Mouse (Mus musculus) hindbrain, embryonic 16.5 days (tissue): Measurements from ENCODE around the gene Hoxb3. TPM values are rescaled to one million over a fixed set of nuclear protein-coding genes. Genes with fewer than 3 reads are reported as not detected.

Source experiments
- ATAC-seq: fragments of 200-750 bp; cut with Nextera tagmentation; 2 replicates; pipeline ENCODE4 v1.8.0; 2017; ENCODE audit warnings: moderate TSS enrichment, moderate library complexity
- H3K27ac ChIP-seq: fragments of 300-500 bp; sonication (generic); 2 replicates; pipeline ENCODE4 v1.5.1; 2014; ENCODE audit warnings: low read depth, mild to moderate bottlenecking, control low read depth, low read length, moderate library complexity
- H3K27me3 ChIP-seq: fragments of 300-500 bp; sonication (generic); replicated peaks from 2 replicates; pipeline ENCODE4 v1.6.1; 2014; ENCODE audit warnings: low read length; ENCODE audit not compliant: control insufficient read depth, insufficient read depth
- H3K36me3 ChIP-seq: fragments of 300-500 bp; sonication (generic); 2 replicates; pipeline ENCODE4 v1.6.1; 2014; ENCODE audit warnings: mild to moderate bottlenecking, low read length, moderate library complexity, mixed read lengths; ENCODE audit not compliant: control insufficient read depth, insufficient read depth
- H3K4me1 ChIP-seq: fragments of 300-500 bp; sonication (generic); 2 replicates; pipeline ENCODE4 v1.6.1; 2014; ENCODE audit warnings: low read depth, low read length; ENCODE audit not compliant: control insufficient read depth, insufficient read depth
- H3K4me2 ChIP-seq: fragments of 300-500 bp; sonication (generic); 2 replicates; pipeline ENCODE4 v1.6.1; 2014; ENCODE audit warnings: mild to moderate bottlenecking, low read length, control low read depth, moderate library complexity
- H3K4me3 ChIP-seq: fragments of 300-500 bp; sonication (generic); 2 replicates; pipeline ENCODE4 v1.5.1; 2014; ENCODE audit warnings: mild to moderate bottlenecking, low read length, control low read depth, moderate library complexity
- H3K9ac ChIP-seq: fragments of 300-500 bp; sonication (generic); 2 replicates; pipeline ENCODE4 v1.6.1; 2014; ENCODE audit warnings: low read depth, mild to moderate bottlenecking, control low read depth, low read length, moderate library complexity
- H3K9me3 ChIP-seq: fragments of 300-500 bp; sonication (generic); 2 replicates; pipeline ENCODE4 v1.6.1; 2014; ENCODE audit warnings: mild to moderate bottlenecking, low read length, moderate library complexity; ENCODE audit not compliant: control insufficient read depth
- WGBS: fragments of 180-500 bp; shearing (Covaris S2); extraction: QIAGEN DNeasy Blood & Tissue Kit; methylation state at CpG from one replicate; pipeline ENCODE4 v1.1.7; 2014; 5-methylcytosine and 5-hydroxymethylcytosine counted together
- polyA plus RNA-seq: library from polyadenylated mRNA; unstranded; fragments of >200 nt; fragmentation: Nextera tagmentation; extraction: Ambion mirVana; gene quantifications from 2 replicates; pipeline ENCODE4 v1.2.1, GENCODE M21; 2015

The Hoxb3 gene
- polyA plus RNA-seq, 1 experiment from 2014 or later, result 4.8 TPM

- peak overlapping the region; percentile 57 for H3K4me3 ChIP-seq
- H3K4me1 ChIP-seq, result peaks cover 21% of the 10 kb centered on the region
- no peaks in the 10 kb centered on the region for H3K36me3 ChIP-seq
- H3K9ac ChIP-seq, result peak overlapping the region; percentile 81
- H3K27ac ChIP-seq, result peak overlapping the region; percentile 97
- WGBS, result under 1% methylated on average over 60 of the region's 75 CpGs
- peaks cover 17% of the 10 kb centered on the region for H3K27me3 ChIP-seq
- H3K4me2 ChIP-seq, result peak overlapping the region; percentile 61
- H3K9me3 ChIP-seq, result no peaks in the 10 kb centered on the region
- no peak for ATAC-seq
Measured at GRCm38 (mm10) chr11:96352691-96353521, 29.8 kb downstream of the Hoxb3 start.

- 1% methylated on average over 14 of the region's 14 CpGs for WGBS
- Histone ChIP-seq H3K36me3 (no peaks in the 10 kb centered on the region), H3K27ac (peak overlapping the region; percentile 97), H3K9me3 (no peaks in the 10 kb centered on the region), H3K4me3 (peak overlapping the region; percentile 57), H3K4me1 (peaks cover 21% of the 10 kb centered on the region), H3K4me2 (peak overlapping the region; percentile 61), H3K9ac (peak overlapping the region; percentile 81), H3K27me3 (peaks cover 17% of the 10 kb centered on the region)
- no peak for ATAC-seq
Measured at GRCm38 (mm10) chr11:96353522-96353841, 30.4 kb downstream of the Hoxb3 start.

GRCm38 (mm10) chr11:96353939-96354338 is 30.8 kb downstream of the Hoxb3 start:
- H3K9me3 ChIP-seq, result no peaks in the 10 kb centered on the region
- WGBS, result 1% methylated on average over 8 of the region's 8 CpGs
- peak overlapping the region; percentile 61 for H3K4me2 ChIP-seq
- peaks cover 19% of the 10 kb centered on the region for H3K4me1 ChIP-seq
- peak overlapping the region; percentile 88 for H3K27ac ChIP-seq
- peak overlapping the region; percentile 57 for H3K4me3 ChIP-seq
- no peaks in the 10 kb centered on the region for H3K36me3 ChIP-seq
- ATAC-seq, result no peak
- H3K9ac ChIP-seq, result peak overlapping the region; percentile 62
- peaks cover 17% of the 10 kb centered on the region for H3K27me3 ChIP-seq

- Histone ChIP-seq H3K4me3 (peak overlapping the region; percentile 57), H3K4me1 (peaks cover 15% of the 10 kb centered on the region), H3K27me3 (peaks cover 17% of the 10 kb centered on the region), H3K27ac (peak overlapping the region; percentile 88), H3K9ac (peak overlapping the region; percentile 62), H3K9me3 (no peaks in the 10 kb centered on the region), H3K36me3 (no peaks in the 10 kb centered on the region), H3K4me2 (peak overlapping the region; percentile 61)
- under 1% methylated on average over 25 of the region's 25 CpGs for WGBS
- ATAC-seq, result no peak
Measured at GRCm38 (mm10) chr11:96354376-96354775, 31.2 kb downstream of the Hoxb3 start.

GRCm38 (mm10) chr11:96354801-96355311 is 31.7 kb downstream of the Hoxb3 start:
- peaks cover 17% of the 10 kb centered on the region for H3K27me3 ChIP-seq
- ATAC-seq, result no peak
- peak overlapping the region; percentile 57 for H3K4me3 ChIP-seq
- H3K36me3 ChIP-seq, result no peaks in the 10 kb centered on the region
- no peaks in the 10 kb centered on the region for H3K9me3 ChIP-seq
- H3K9ac ChIP-seq, result peak overlapping the region; percentile 62
- H3K27ac ChIP-seq, result peak overlapping the region; percentile 88
- peak overlapping the region; percentile 61 for H3K4me2 ChIP-seq
- peaks cover 13% of the 10 kb centered on the region for H3K4me1 ChIP-seq
- 3% methylated on average over 9 of the region's 9 CpGs for WGBS

- no peak for ATAC-seq
- Histone ChIP-seq H3K9ac (no peak overlapping the region), H3K27ac (no peak overlapping the region), H3K4me2 (no peak overlapping the region), H3K4me1 (no peaks in the 10 kb centered on the region; the same call in 1 of the 2 replicates), H3K27me3 (peaks cover 49% of the 10 kb centered on the region), H3K36me3 (no peaks in the 10 kb centered on the region), H3K4me3 (no peak overlapping the region), H3K9me3 (no peaks in the 10 kb centered on the region)
- 9% methylated on average over 5 of the region's 5 CpGs for WGBS
Measured at GRCm38 (mm10) chr11:96363807-96364206, 40.7 kb downstream of the Hoxb3 start.

GRCm38 (mm10) chr11:96365441-96366091 is 42.4 kb downstream of the Hoxb3 start, which contains the start of gene Hoxb1:
Gene Hoxb1 (plus strand): TSS chr11:96365752.
- no peaks in the 10 kb centered on the region; the same call in 1 of the 2 replicates for H3K4me1 ChIP-seq
- peaks cover 59% of the 10 kb centered on the region for H3K27me3 ChIP-seq
- H3K4me3 ChIP-seq, result peak within 1 kb of the TSS; percentile 14
- 3% methylated on average over 26 of the region's 26 CpGs for WGBS
- peak; percentile 61; the same call in 1 of the 2 replicates for ATAC-seq
- H3K4me2 ChIP-seq, result peak within 1 kb of the TSS; percentile 38
- H3K9me3 ChIP-seq, result no peaks in the 10 kb centered on the region
- no peaks in the 10 kb centered on the region for H3K36me3 ChIP-seq
- H3K9ac ChIP-seq, result no peak within 1 kb of the TSS; the same call in 1 of the 2 replicates
- H3K27ac ChIP-seq, result no peak within 1 kb of the TSS

- Histone ChIP-seq H3K4me3 (peak overlapping the region; percentile 14), H3K27me3 (peaks cover 61% of the 10 kb centered on the region), H3K36me3 (no peaks in the 10 kb centered on the region), H3K4me1 (no peaks in the 10 kb centered on the region; the same call in 1 of the 2 replicates), H3K27ac (no peak overlapping the region), H3K4me2 (peak overlapping the region; percentile 38), H3K9me3 (no peaks in the 10 kb centered on the region), H3K9ac (no peak overlapping the region; the same call in 1 of the 2 replicates)
- WGBS, result 5% methylated on average over 47 of the region's 47 CpGs
- no peak for ATAC-seq
Measured at GRCm38 (mm10) chr11:96366092-96367041, 43.2 kb downstream of the Hoxb3 start.
